Mouse (Mus musculus) adrenal gland, postnatal 14 days (tissue): Measurements from ENCODE around the gene Thap8. TPM values are rescaled to one million over a fixed set of nuclear protein-coding genes. Genes with fewer than 3 reads are reported as not detected.

ENCODE experiments used
- total RNA-seq: library from RNA; stranded (reverse); gene quantifications from 2 replicates; pipeline ENCODE4 v1.2.3, GENCODE M21; 2021

Thap8 gene
- total RNA-seq, 1 experiment from 2014 or later, result 0.33 TPM

Other genes with a start within 250 kb of the Thap8 start
- 2.0 and 3.7 TPM in 2 replicates for gene Zfp14, start 228.7 kb upstream of the Thap8 start, total RNA-seq
- 2.7 TPM in 1 of 2 replicates, not detected in the other for gene Zfp82, start 207.2 kb upstream of the Thap8 start, total RNA-seq
- 0.45 and 1.4 TPM in 2 replicates for gene Gm26920, start 189.7 kb upstream of the Thap8 start, total RNA-seq
- 1.6 and 2.5 TPM in 2 replicates for gene Zfp566, start 189.6 kb upstream of the Thap8 start, total RNA-seq
- 36.9 and 45.6 TPM in 2 replicates for gene Zfp260, start 185.3 kb upstream of the Thap8 start, total RNA-seq
- gene Zfp382, start 158.2 kb upstream of the Thap8 start, total RNA-seq, result 3.9 and 5.7 TPM in 2 replicates
- gene Zfp146, start 110.3 kb upstream of the Thap8 start, total RNA-seq, result 57.8 and 63.1 TPM in 2 replicates
- 1,359 and 1,375 TPM in 2 replicates for gene Cox7a1, start 96.0 kb upstream of the Thap8 start, total RNA-seq
- 526 and 534 TPM in 2 replicates for gene Capns1, start 81.3 kb upstream of the Thap8 start, total RNA-seq
- 95.5 and 99.4 TPM in 2 replicates for gene Polr2i, start 48.1 kb upstream of the Thap8 start, total RNA-seq
- gene Tbcb, start 47.8 kb upstream of the Thap8 start, total RNA-seq, result 67.7 and 75.4 TPM in 2 replicates
- not detected in 2 replicates for gene Ovol3, start 44.4 kb upstream of the Thap8 start, total RNA-seq
- 12.3 and 15.0 TPM in 2 replicates for gene Wdr62, start 325 bp downstream of the Thap8 start, total RNA-seq
- gene Clip3, start 11.6 kb downstream of the Thap8 start, total RNA-seq, result 26.9 and 44.7 TPM in 2 replicates
- gene Alkbh6, start 28.6 kb downstream of the Thap8 start, total RNA-seq, result 51.4 and 56.3 TPM in 2 replicates
- gene Syne4, start 34.7 kb downstream of the Thap8 start, total RNA-seq, result 23.5 and 30.2 TPM in 2 replicates
- gene E130208F15Rik, start 41.6 kb downstream of the Thap8 start, total RNA-seq, result 2.2 and 3.6 TPM in 2 replicates
- 15.0 and 19.6 TPM in 2 replicates for gene Sdhaf1, start 43.8 kb downstream of the Thap8 start, total RNA-seq
- gene Lrfn3, start 82.7 kb downstream of the Thap8 start, total RNA-seq, result 15.6 and 16.2 TPM in 2 replicates
- 19.9 and 30.9 TPM in 2 replicates for gene Tyrobp, start 133.7 kb downstream of the Thap8 start, total RNA-seq
- 7.1 TPM in 1 of 2 replicates, not detected in the other for gene Hcst, start 139.8 kb downstream of the Thap8 start, total RNA-seq
- 2.8 and 3.9 TPM in 2 replicates for gene Nfkbid, start 141.6 kb downstream of the Thap8 start, total RNA-seq
- gene Aplp1, start 165.4 kb downstream of the Thap8 start, total RNA-seq, result 21.3 and 28.3 TPM in 2 replicates
- gene Kirrel2, start 177.6 kb downstream of the Thap8 start, total RNA-seq, result not detected in 2 replicates
- 0.11 TPM in 1 of 2 replicates, not detected in the other for gene Nphs1, start 178.2 kb downstream of the Thap8 start, total RNA-seq
- gene Prodh2, start 213.5 kb downstream of the Thap8 start, total RNA-seq, result 2.6 and 33.4 TPM in 2 replicates